Mouse (Mus musculus) hindbrain, embryonic 10.5 days (tissue): ENCODE measurements around the gene Slc27a1. TPM values are rescaled to one million over a fixed set of nuclear protein-coding genes. Genes with fewer than 3 reads are reported as not detected.

ENCODE experiments used
- DNase-seq: peaks from one replicate; pipeline ENCODE4 v3.0.0-alpha.2; 2017; ENCODE audit warnings: low spot score
- H3K27ac ChIP-seq: fragments of 300-500 bp; sonication (generic); 2 replicates; pipeline ENCODE4 v1.5.1; 2016; ENCODE audit warnings: mild to moderate bottlenecking, moderate library complexity
- H3K27me3 ChIP-seq: fragments of 300-500 bp; sonication (generic); 2 replicates; pipeline ENCODE4 v1.6.1; 2016; ENCODE audit warnings: mild to moderate bottlenecking; ENCODE audit not compliant: poor library complexity, insufficient read depth, severe bottlenecking
- H3K36me3 ChIP-seq: fragments of 300-500 bp; sonication (generic); 2 replicates; pipeline ENCODE4 v1.6.1; 2016; ENCODE audit warnings: mild to moderate bottlenecking, moderate library complexity
- H3K4me1 ChIP-seq: fragments of 300-500 bp; sonication (generic); replicated peaks from 2 replicates; pipeline ENCODE4 v1.6.1; 2016; ENCODE audit warnings: mild to moderate bottlenecking
- H3K4me3 ChIP-seq: fragments of 300-500 bp; sonication (generic); 2 replicates; pipeline ENCODE4 v1.5.1; 2016; ENCODE audit warnings: mild to moderate bottlenecking, moderate library complexity
- H3K9me3 ChIP-seq: fragments of 300-500 bp; sonication (generic); 2 replicates; pipeline ENCODE4 v1.6.1; 2016; ENCODE audit warnings: mild to moderate bottlenecking, moderate library complexity
- WGBS: fragments of 180-500 bp; shearing (Covaris S2); methylation state at CpG from one replicate; pipeline ENCODE4 v1.1.7; 2016; 5-methylcytosine and 5-hydroxymethylcytosine counted together
- polyA plus RNA-seq: library from polyadenylated mRNA; unstranded; fragments of >200 nt; fragmentation: Nextera tagmentation; extraction: Ambion mirVana; gene quantifications from 2 replicates; pipeline ENCODE4 v1.2.1, GENCODE M21; 2016

The Slc27a1 gene
- polyA plus RNA-seq, 1 experiment from 2014 or later, result 28.9 TPM

DNA sequence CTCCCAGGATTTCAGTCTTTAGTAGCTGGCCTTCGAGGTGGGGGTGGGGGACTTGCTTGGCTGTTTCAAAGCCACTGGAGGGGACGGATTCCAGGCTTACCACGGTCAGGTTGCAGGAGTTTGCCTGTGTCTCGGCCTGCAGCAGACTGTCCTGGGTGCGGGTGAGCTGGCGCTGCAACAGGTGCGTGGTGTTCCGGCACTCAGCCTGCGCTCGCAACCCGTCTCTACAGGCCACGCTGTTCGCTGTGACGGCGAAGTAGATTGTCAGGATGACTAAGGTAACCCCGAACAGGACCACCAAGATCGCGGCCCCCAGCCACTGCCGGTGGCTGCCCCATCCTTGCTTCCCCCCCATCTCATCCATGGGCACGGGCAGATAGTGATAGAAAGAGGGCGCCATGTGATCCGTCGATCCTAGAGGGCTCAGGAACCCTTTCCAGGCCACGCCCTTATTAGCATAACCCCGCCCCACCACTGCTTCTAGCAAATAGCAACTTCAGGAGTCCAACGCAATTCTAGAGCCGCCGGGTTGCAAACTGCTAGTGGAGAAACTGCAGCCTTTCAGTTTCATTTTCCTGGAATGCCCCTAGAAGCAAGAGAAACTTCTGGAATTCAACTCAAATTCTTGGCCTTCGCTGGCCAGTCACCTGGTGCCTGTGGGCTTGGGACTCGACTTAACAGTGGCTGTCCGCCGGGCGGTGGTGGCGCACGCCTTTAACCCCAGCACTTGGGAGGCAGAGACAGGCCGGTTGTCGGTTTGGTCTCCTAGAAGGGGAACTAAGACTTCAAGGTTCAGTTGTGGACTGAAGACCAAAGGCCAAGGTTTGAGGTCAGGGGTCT is 31.4 kb upstream of the Slc27a1 start, which contains the start of gene Bst2:
Gene Bst2 (minus strand): TSS at position 429 of the 840 bp plus-strand sequence.
- peak within 1 kb of the TSS; percentile 46; the same call in 1 of the 2 replicates for H3K27ac ChIP-seq
- H3K4me1 ChIP-seq, result peaks cover 18% of the 10 kb centered on the region
- H3K27me3 ChIP-seq, result peaks cover 45% of the 10 kb centered on the region
- no peaks in the 10 kb centered on the region for H3K36me3 ChIP-seq
- peak within 1 kb of the TSS; percentile 51 for H3K4me3 ChIP-seq
- no peaks in the 10 kb centered on the region for H3K9me3 ChIP-seq
- WGBS, result 4% methylated on average over 37 of the region's 37 CpGs
- DNase-seq, result peak; percentile 75

DNA sequence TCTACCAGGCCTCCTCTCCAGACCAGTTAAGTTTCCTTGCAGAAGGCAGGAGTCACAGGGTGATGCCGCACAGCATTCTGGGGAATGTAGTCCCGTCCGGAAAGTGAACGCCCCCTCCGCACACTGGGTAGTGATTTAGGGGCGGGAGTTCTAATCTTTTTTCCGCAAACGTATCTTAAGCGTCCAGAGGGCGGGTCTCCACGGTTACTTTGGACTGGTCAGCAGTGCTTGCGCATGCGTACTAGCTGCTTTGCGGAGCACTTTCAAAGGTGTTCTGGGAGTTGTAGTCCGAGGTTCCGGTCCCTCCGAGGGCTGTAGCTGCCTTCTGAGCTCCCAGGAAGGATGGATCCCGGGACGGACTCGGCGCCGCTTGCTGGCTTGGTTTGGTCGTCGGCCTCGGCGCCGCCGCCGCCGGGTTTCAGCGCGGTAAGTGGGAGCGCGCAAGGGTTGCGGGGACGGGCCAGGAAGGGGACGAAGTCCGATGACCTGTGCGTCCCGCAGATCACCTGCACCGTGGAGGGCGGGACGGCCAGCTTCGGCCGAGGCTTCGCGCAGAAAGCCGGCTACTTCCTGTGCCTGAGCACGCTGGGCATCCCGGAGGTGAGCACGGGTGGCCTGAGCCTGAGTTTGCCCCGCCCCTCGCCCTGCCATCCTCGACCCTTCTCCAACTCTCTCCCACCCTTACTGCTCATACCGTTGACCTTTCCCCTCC is 25.9 kb upstream of the Slc27a1 start, which contains the start of gene Mvb12a:
Gene Mvb12a (plus strand): TSS at position 291 of the 712 bp plus-strand sequence.
- DNase-seq, result peak; percentile 97
- Histone ChIP-seq H3K4me3 (peak within 1 kb of the TSS; percentile 89), H3K27me3 (peaks cover 9% of the 10 kb centered on the region), H3K4me1 (peaks cover 16% of the 10 kb centered on the region), H3K27ac (peak within 1 kb of the TSS; percentile 88), H3K9me3 (no peaks in the 10 kb centered on the region), H3K36me3 (peaks cover 27% of the 10 kb centered on the region)
- WGBS, result under 1% methylated on average over 55 of the region's 55 CpGs

- H3K4me3 ChIP-seq, result peak overlapping the region; percentile 89
- H3K27ac ChIP-seq, result no peak overlapping the region
- H3K4me1 ChIP-seq, result peaks cover 13% of the 10 kb centered on the region
- DNase-seq, result no peak
- H3K9me3 ChIP-seq, result no peaks in the 10 kb centered on the region
- H3K36me3 ChIP-seq, result peaks cover 35% of the 10 kb centered on the region
- no peaks in the 10 kb centered on the region for H3K27me3 ChIP-seq
- WGBS, result 88% methylated on average over 9 of the region's 9 CpGs
Observed at GRCm38 (mm10) chr8:71543755-71544154, 24.9 kb upstream of the Slc27a1 start.

GRCm38 (mm10) chr8:71545053-71545452 is 23.6 kb upstream of the Slc27a1 start:
- Histone ChIP-seq H3K27ac (no peak overlapping the region), H3K27me3 (no peaks in the 10 kb centered on the region), H3K36me3 (peaks cover 37% of the 10 kb centered on the region), H3K4me1 (peaks cover 13% of the 10 kb centered on the region), H3K4me3 (no peak overlapping the region), H3K9me3 (no peaks in the 10 kb centered on the region)
- WGBS, result 95% methylated on average over 11 of the region's 11 CpGs
- DNase-seq, result no peak

GRCm38 (mm10) chr8:71547590-71547989 is 21.1 kb upstream of the Slc27a1 start:
- peaks cover 37% of the 10 kb centered on the region for H3K36me3 ChIP-seq
- no peaks in the 10 kb centered on the region for H3K9me3 ChIP-seq
- no peak overlapping the region for H3K4me3 ChIP-seq
- H3K27ac ChIP-seq, result no peak overlapping the region
- H3K4me1 ChIP-seq, result peaks cover 13% of the 10 kb centered on the region
- WGBS, result 92% methylated on average over 7 of the region's 7 CpGs
- DNase-seq, result no peak
- no peaks in the 10 kb centered on the region for H3K27me3 ChIP-seq

DNA sequence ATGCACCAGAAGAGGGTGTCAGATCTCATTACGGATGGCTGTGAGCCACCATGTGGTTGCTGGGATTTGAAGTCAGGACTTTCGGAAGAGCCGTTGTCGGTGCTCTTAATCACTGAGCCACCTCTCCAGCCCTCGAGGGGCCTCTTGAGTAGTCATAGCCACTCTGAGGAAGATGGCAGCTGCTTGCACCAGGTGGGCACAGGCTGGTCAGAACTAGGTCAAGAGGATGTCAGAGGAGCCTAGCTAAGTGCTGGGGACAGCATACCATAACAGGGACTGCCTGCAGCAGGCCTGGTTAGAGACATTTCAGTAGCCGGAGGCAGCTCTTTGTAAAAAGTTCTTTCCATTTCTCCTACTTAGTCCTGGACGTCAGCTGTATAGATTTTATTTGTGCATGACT is 17.9 kb upstream of the Slc27a1 start:
- Histone ChIP-seq H3K9me3 (no peaks in the 10 kb centered on the region), H3K4me3 (no peak overlapping the region)
- whole genome bisulfite sequencing, result 73% methylated on average over 7 of the region's 7 CpGs

DNA sequence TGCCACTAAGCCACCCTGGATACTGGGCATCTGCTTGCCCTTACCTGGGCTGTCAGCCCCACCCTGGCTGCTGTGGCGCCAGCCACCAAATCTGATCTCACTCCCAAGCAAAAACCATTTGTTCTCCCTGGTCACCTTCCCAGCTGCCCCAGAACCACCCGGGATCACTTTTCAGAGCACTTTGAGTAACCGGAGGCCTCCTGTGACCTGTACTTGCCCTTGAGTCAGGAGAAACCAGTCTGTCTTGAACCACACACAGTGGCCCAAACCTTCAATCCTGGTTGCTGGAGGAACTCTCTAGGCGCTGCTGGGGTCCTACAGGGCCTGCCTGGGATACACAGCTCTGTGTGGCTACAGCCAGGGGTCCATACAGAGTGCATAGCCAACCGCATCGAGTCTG is 15.9 kb upstream of the Slc27a1 start:
- peaks cover 37% of the 10 kb centered on the region for H3K27me3 ChIP-seq
- H3K4me1 ChIP-seq, result no peaks in the 10 kb centered on the region
- no peak overlapping the region for H3K4me3 ChIP-seq
- no peak for DNase-seq
- H3K27ac ChIP-seq, result no peak overlapping the region
- peaks cover 10% of the 10 kb centered on the region for H3K36me3 ChIP-seq
- no peaks in the 10 kb centered on the region for H3K9me3 ChIP-seq
- 64% methylated on average over 6 of the region's 6 CpGs for WGBS

More for the DNA sequence above, 17.9 kb upstream of the Slc27a1 start:
- no peaks in the 10 kb centered on the region for H3K4me1 ChIP-seq
- peaks cover 17% of the 10 kb centered on the region for H3K27me3 ChIP-seq
- DNase-seq, result no peak
- H3K27ac ChIP-seq, result no peak overlapping the region
- H3K36me3 ChIP-seq, result peaks cover 29% of the 10 kb centered on the region

- H3K27ac ChIP-seq, result no peak overlapping the region
- H3K4me3 ChIP-seq, result no peak overlapping the region
- H3K4me1 ChIP-seq, result peaks cover 10% of the 10 kb centered on the region
- WGBS, result 83% methylated on average over 6 of the region's 6 CpGs
- peaks cover 50% of the 10 kb centered on the region for H3K27me3 ChIP-seq
- no peaks in the 10 kb centered on the region for H3K9me3 ChIP-seq
- H3K36me3 ChIP-seq, result no peaks in the 10 kb centered on the region
- no peak for DNase-seq
Observed at GRCm38 (mm10) chr8:71554001-71554400, 14.7 kb upstream of the Slc27a1 start.

GRCm38 (mm10) chr8:71554644-71555043 is 14.0 kb upstream of the Slc27a1 start:
- no peak overlapping the region for H3K27ac ChIP-seq
- H3K27me3 ChIP-seq, result peaks cover 56% of the 10 kb centered on the region
- WGBS, result 94% methylated on average over 2 of the region's 2 CpGs
- H3K36me3 ChIP-seq, result no peaks in the 10 kb centered on the region
- no peak for DNase-seq
- H3K9me3 ChIP-seq, result no peaks in the 10 kb centered on the region
- H3K4me1 ChIP-seq, result peaks cover 12% of the 10 kb centered on the region
- H3K4me3 ChIP-seq, result no peak overlapping the region

DNA sequence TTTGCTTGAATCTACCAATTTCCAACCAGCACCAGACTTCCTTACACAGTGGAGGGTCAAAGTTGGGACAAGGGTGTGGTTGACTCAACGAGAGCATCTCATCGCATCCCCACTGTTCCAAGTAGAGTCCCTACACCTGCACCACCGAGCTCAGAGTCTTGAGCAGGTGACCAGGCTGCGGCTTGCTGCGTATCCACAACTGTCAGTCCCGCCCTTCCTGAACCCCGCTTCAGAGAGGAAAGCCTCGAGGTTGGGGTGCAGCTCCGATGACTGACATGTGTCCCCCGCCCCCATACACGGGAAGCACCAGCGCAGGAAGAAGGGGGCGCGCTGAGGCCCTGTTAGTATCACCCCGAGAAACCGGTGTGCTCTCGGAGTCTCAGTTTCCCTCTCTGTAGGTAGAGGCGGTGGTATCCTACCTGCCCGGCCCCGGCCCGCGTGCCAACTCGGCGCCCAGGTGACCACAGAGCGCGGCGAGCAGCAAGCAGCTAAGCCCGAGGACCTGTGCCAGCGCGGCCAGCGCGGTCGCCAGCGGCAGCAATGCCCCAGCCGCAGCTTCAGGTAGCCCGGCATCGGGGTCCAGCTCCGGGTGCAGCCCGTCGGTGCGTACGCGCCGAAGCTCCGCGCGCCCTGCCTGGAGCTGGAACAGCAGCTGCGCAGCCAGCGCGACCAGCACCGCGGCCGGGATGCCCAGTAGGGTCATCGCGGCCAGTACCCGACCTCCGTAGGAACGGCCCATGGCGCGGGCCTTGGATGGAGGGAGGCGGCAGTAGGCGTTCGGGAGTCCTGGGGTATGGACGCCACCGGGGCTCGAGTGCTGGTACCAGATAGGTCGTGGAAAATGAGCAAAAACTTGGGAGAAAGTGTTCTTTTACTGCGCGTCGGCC is 10.4 kb upstream of the Slc27a1 start, which contains the start of gene Tmem221:
Gene Tmem221 (minus strand): TSS at position 801 of the 887 bp plus-strand sequence.
- 6% methylated on average over 70 of the region's 70 CpGs for WGBS
- H3K27me3 ChIP-seq, result peaks cover 93% of the 10 kb centered on the region
- H3K27ac ChIP-seq, result peak within 1 kb of the TSS; percentile 50; the same call in 1 of the 2 replicates
- peak within 1 kb of the TSS; percentile 49 for H3K4me3 ChIP-seq
- H3K4me1 ChIP-seq, result peaks cover 22% of the 10 kb centered on the region
- H3K9me3 ChIP-seq, result no peaks in the 10 kb centered on the region
- no peak for DNase-seq
- no peaks in the 10 kb centered on the region for H3K36me3 ChIP-seq

- Histone ChIP-seq H3K4me1 (peaks cover 22% of the 10 kb centered on the region), H3K36me3 (no peaks in the 10 kb centered on the region), H3K27ac (peak overlapping the region; percentile 50; the same call in 1 of the 2 replicates), H3K9me3 (peaks cover 3% of the 10 kb centered on the region), H3K4me3 (peak overlapping the region; percentile 49), H3K27me3 (peaks cover 95% of the 10 kb centered on the region)
- WGBS, result 4% methylated on average over 24 of the region's 24 CpGs
- peak; percentile 52 for DNase-seq
Observed at GRCm38 (mm10) chr8:71558958-71559690, 9.6 kb upstream of the Slc27a1 start.
